Mouse (Mus musculus): Measurements from ENCODE around the gene Midn.

Midn gene

DNA sequence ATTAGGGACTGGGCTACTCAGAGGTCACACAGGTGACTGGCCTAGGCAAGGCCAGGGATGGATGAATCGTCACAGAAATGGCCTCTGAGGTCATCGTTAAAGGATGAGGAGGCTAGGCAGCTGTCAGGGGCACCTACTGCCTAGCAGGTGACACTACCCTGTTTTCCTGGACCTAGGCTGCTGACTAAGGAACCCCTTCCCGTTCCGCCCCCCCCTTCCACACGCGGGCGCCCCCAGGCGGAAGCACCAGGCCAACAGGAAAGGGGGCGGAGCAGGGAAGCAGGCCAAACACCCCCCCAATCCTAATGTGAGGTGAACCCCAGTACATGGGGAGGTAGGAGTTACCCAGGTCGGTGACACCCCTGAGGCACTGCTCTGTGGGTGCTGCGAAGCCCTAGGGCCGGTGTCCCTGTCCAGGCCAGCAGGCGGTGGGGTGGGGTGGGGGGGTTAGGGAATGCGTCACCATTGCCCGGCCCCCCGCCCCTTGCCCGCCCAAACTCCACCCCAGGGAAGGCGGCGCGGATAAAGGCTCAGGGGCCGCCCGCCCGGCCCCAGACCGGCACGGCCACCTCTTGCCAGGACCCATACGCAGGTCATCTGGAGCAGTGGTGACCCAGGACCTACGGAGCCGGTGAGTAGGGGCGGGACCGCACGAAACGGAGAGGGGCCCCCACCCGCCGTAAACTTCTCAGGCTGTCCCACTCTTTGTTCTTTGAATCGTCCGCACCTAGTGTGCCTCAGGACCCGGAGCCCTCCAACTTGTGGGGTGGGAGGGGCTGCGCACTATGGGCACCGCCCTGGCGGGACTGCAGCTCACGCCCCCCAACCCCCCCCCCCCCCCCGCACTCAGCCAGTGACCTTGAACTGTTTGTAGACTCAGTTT is at the start of gene Midn:
Gene Midn (plus strand): TSS at position 554 of the 883 bp plus-strand sequence.
- peak in 1 of 2 experiments; percentile 69 for DNase-seq (ENCODE audit: low spot score in 2 of 2)

DNA sequence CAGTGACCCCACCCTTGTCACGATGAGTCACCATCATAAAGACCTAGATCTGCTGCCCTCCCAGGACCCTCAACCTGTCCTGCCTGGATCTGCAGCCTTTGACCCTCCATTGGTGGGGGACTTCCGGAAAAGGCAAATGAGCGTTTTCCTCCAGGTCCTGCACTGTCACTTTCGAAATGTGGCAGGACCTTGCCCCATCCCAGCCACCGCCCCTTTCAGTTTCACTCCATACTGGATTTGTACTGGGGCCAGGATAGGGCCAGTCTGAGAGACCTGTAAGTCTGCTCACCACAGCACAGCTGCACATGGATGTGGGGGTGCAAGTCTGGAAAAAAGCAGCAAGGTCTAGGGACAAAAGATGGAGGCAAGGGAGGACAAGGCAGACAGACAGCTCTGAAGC is 49.4 kb upstream of the Midn start:
- no peak for DNase-seq (ENCODE audit: low spot score in 2 of 2)

DNA sequence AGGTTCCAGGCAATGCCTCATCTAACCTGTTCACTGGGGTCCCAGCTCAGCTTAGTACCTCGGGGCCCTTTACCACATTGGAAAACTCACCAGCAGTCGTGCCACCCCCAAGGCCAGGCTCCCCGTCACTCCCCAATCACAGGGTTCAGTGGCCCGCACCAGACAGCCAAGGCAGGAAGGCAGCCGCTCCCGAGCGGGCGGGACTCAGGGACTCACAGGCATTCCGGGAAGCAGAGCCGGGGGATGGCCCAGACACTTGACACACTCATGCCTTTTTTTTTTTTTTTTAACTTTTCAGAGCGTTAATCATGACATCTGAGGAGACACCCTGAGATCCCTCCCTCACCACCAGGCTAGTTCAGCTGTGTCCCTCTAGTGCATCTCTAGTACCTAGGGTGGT is 47.1 kb upstream of the Midn start:
- DNase-seq (ENCODE audit: low spot score in 2 of 2) = no peak

DNA sequence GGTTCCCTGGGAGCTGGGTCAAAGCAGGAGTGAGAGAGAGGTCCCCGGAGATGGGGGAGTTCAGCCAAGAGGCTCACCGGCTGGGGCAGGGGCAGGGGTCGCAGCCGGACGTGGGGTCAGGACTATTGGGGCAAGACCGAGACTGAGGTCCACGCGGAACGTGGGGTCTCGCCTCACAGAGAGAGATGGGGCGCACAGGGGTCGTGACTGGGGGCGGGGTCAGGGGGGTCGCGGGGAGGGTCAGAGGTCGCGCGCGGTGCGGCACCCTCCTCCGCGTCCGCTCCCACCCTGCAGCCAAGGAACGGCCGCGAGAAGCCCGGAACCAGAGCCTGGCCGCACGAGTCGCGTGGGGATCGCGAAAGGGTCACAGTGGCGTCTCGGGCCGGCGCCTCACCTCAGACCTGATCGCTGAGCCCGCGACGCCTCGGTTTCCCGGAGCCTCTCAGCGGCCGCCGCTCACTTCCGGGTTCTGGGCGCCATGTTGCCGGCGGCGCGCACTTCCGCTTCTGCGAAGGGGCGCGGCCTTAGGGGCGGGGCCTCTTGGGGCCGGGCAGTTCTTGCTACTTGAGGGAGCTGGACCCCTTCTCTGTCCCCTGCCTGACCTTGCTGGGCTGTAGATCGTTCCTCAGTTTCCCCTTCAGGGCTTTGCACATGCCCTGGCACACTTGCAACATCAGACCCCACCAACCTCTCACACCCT is 45.7 kb upstream of the Midn start:
- DNase-seq (ENCODE audit: low spot score in 2 of 2) = peak; percentile 67 to 84

DNA sequence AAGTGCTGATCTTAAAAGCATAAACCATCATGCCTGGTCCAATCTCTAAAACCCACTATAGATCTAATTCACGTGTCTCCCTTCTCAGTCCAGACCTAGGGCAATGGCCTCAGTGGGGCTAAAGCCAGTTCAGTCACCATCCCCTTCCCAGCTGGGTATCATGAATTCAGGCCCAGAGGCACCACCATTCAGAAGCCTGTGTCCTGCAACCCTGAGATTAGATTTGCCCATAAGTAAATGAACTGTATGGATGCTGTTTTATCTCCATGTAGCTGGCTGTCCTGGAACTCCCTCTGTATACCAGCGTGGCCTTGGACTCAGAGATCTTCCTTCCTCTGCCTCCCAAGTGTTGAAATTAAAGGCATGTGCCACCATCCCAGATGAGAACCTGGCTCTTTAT is 45.0 kb upstream of the Midn start:
- DNase-seq (ENCODE audit: low spot score in 2 of 2) = no peak

DNA sequence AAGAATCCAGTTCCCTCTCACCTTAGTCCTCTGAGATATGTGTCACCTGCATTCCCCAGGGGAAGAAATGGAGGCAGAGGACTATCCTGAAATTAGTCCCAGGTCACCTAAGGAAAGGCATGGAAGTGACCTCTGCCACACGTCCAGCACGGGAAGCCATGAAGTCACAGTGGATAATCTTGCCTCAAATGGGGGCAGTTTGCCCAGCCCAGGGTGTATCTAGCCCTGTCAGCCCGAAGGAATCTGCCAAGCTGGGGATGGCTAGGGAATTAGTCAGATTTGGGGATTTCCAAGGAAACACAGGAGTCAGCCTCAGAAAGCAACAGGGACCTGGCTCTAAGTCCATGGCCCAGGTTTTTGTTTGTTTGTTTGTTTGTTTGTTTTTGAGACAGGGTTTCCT is 43.9 kb upstream of the Midn start:
- DNase-seq (ENCODE audit: low spot score in 2 of 2) = no peak

DNA sequence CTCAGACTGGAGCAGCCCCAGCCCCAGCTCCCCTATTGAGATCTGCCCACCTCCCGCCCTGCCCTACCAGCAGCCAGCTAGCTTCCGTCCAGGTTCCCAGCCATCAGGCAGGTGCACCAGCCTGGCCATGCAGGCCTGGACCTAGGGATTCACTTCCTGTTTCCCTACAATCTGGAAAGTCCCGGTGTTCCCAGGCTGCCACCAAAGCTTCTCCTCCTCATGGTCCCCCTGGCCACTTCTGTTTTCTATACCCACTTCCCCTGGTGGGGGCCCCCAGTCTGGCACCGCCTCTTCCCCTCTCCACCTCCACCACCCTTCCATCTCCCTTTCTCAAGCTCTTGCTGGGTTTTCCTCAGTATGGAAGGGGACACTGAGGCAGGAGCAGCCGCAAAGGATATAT is 42.6 kb upstream of the Midn start, which contains the start of gene Sbno2:
Gene Sbno2 (minus strand): TSS at position 112 of the 400 bp plus-strand sequence.
- DNase-seq (ENCODE audit: low spot score in 2 of 2) = no peak

DNA sequence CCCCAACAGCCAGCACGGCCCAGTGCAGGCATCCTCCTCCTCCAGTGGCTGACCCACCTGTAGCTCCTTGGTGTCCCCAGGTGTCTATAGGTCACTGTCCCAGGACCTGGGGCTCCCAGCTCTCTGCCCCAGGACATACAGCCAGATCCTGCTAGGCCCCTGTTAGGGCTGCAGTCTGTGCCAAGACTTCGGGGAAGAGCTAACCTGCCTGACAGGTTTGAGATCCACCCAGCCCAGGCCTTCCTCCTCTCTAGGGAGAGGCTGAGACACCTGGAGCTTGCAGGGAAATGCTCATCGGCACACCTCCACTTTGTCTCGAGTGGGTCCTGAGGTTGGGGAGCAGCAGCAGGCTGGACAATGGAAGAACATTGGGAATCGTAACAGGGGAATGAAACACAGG is 42.1 kb upstream of the Midn start:
- DNase-seq (ENCODE audit: low spot score in 2 of 2) = no peak

DNA sequence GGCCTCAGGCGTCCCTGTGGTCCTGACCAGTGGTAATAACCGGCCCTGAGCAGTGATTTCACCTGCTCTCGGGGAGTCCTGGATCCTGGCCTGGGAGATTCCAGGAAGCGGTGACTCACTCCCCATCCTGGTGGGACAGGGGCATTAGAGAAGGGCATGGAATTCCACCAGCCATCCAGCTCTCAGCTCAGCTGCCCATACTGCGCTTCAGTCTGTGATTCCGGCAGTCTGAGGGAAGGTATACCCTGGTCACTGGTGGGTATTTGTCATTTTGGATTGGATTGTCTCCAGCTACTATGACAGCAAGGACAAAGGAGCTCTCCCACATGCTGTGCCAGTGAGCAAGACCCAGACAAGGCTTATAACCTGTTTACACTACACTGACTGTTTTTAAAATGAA is 40.4 kb upstream of the Midn start:
- no peak for DNase-seq (ENCODE audit: low spot score in 2 of 2)

DNA sequence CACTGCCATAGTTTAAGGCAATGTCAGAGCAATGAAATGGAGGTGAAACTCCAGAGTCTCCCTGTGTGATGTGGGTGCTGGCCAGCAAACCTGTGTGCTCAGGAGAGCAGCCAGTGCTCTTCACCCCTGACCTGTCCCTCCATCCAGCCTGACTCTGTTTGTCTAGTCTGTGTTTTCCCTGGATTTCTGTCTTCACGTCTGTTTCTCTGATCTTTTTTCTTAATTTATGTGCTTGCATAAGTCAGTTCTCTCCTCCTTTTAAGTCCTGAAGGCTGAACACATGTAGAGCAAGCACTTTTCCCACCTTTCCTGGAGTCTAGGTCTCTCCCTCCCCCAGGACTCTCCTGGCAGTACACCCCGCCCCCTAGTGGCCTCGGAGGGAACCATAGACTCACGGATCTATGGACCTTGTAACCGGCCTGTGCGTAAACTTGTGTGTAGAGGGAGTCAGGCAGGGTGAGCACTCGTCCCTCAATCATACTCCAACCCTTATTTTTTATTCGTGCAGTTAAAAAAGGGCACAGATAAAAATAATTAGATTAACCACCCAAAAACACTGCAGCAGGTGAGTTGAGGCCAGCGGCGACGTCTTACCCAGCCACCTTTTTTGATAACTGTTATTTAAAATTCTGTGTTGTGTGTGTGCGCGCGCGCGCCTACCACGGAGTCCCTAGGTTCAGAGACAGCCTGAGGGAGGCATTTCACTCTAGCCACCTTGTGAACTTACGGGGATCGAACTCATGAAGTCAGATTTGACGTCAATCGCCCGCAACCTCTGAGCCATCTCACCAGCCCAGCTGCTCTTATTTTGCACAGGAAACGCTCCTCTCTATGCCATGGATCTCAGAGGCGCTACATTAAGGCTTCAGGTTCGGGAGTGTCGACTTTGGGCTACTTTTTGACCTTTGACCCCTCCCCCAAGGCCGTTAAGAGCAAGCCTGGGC is 33.5 kb upstream of the Midn start:
- DNase-seq (ENCODE audit: low spot score in 2 of 2) = peak; percentile 84 to 90

DNA sequence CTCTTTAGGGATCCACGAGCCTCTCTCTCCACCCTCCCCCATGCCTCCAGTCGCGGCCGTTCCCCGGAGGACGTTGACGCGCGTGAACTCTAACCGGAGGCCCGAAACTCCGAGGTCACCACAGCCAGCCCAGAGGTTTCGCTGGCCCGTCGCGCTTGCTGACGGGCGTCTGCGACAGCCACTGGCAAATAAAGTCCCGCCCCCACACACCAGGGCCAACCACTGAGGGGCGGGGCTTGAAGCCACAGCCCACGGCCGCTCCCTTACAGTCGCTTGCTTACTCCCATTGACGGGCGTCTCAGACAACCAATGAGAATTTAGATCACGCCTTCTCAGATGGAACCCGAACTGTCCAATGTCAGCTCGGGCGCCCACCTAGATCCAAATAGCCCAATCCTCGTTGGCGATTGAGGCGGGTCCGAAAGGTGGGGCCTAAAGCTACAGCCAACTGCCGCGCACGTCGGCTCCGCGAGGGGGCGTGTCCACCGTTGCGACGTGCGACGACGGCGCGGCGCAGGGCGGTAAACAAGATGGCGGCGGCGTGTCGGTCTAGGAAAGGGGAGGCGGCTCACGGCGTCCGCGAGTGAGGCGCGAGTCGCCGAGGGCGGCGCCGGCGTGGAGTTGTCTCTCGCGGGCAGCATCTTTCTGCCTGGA is 32.7 kb upstream of the Midn start, which contains the start of gene Stk11:
Gene Stk11 (plus strand): TSS at position 514 of the 654 bp plus-strand sequence.
- peak; percentile 94 to 99 for DNase-seq (ENCODE audit: low spot score in 2 of 2)

DNA sequence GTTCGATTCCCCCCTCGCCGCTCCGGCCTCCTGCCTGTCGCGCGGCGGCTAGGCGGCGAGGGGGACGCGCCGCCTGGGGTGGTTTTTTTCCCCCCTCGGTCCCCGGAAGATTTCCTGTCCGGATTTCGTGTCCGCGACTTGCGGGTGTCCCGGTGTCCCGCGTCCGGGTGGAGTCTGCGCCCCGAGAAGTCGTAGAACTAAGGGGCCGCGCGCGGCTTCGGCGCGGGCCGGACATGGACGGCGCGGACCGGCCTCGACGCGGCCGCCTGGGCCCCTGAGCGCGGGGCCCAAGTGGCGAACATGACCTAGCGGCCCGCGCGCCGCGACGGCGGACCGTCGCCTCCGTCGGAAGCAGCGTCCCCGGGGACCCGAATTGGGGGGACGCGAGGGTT is 32.1 kb upstream of the Midn start:
- no peak for DNase-seq (ENCODE audit: low spot score in 2 of 2)

DNA sequence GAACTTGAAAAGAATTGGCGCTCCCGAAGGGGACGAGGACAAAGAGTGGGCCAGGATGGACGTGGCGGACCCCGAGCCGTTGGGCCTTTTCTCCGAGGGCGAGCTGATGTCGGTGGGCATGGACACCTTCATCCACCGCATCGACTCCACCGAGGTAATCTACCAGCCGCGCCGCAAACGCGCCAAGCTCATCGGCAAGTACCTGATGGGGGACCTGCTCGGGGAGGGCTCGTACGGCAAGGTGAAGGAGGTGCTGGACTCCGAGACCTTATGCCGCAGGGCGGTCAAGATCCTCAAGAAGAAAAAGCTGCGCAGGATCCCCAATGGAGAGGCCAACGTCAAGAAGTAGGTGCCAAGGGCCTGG is 31.5 kb upstream of the Midn start:
- DNase-seq (ENCODE audit: low spot score in 2 of 2) = no peak

DNA sequence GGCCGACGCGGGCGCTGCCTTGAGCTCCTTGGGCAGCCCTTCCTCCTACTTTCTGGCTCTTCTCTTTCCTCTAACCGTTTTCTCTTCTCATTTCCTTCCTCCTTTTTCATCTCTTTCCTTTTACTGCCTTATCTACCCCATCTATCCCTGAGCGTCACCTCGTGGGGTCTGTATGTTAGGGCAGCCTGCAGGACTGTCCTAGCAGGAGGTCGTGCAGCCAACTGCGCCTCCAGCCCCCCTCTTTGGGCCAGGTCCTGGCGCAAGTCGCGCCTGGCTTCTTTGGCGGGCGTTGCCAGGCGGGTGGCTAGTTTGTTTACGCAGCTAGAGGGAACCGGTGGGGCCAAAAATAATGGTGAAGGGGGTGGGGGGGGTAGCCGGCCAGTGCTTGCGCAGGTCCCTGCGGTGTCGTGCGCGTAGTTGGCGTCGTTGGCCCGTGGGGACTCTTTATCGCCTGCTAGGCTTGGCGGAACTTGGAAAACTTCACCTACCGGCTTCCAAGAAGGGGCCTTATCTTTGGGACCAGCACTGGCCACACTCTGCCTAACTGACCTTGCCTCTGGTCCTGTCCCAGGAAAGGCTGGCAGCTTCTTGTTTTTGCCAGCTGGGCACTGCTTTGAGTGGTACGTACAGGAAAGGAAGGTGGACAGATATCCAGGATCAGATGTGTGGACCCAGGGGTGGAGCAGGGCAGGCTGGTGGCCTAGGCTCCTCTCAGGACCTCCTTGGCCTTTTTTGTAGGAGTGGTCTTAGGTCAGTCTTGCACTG is 31.0 kb upstream of the Midn start:
- no peak for DNase-seq (ENCODE audit: low spot score in 2 of 2)

DNA sequence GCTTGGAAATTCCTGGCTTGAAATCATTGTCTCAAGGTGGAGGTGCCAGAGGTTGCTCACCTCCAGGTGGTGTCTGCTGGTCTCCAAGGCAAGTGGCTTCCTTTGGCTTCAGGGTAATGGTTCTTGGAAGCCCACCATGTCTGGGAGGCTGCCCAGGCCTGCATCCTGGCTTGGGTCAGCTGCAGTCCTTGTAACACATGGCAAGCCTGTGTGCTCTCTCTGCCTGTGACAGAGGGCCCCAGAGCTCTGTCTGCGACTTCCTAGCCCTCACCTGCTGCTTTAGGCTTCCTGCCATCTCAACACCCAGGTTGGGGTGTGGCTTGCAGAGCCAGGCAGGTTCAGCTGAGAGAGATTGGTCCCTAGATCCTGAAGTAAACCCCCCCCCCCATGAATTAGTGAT is 30.3 kb upstream of the Midn start:
- no peak for DNase-seq (ENCODE audit: low spot score in 2 of 2)

DNA sequence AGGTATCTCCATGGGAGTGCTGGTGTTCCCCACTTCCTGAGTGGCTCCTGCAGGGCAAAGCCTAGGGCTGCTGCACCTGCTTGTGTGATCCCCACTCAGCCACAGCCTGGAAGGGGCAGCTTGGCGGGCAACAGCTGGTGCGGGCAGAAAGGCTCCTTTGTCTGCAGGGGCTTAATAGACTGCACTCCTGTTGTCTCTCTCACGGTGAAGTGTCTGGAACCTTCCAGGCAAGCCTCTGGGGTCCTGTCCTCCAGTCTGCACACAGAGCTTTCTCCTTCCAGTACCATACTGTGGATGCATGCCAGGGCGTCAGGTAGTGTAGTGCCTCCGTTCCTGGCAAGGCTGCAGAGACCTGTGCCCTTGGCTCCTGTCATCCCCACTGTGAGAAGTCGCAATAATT is 29.5 kb upstream of the Midn start:
- no peak for DNase-seq (ENCODE audit: low spot score in 2 of 2)

DNA sequence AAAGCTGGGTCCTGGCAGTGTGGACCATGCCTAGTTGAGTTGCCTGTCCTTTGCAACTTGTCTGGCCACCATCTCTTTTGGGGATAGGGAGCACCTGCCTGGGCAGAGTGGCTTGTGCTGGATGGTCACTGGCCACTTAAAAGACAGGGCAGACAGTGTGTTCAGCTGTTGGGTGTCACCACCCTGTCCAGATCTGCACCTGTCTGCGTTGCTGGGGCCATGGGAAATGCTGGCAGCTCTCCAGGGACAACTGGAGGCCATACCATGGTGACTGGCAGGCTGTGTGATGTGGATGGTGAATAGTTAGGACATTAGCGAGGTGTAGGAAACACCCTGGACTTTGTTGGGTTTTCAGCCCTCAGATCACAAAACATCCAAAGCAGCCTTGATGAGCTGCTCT is 27.9 kb upstream of the Midn start:
- DNase-seq (ENCODE audit: low spot score in 2 of 2) = no peak

DNA sequence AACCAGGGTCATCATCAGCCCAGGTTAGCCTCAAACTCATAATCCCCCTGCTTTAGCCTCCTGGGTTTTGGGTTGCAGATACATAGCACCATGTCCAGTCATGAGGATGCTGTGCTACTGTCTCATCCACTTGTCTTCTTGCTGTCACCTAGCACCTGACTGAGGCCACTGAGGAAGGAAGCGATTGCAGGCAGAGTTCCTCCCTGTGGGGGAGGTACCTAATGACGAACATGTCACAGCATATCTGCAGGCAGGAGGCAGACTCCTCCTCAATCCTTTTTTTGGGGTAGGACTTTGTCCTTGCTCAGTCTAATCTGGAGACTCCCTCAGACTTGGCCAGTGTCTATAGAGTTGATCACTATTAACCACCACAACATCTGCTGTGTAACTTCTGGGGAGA is 26.4 kb upstream of the Midn start:
- no peak for DNase-seq (ENCODE audit: low spot score in 2 of 2)

DNA sequence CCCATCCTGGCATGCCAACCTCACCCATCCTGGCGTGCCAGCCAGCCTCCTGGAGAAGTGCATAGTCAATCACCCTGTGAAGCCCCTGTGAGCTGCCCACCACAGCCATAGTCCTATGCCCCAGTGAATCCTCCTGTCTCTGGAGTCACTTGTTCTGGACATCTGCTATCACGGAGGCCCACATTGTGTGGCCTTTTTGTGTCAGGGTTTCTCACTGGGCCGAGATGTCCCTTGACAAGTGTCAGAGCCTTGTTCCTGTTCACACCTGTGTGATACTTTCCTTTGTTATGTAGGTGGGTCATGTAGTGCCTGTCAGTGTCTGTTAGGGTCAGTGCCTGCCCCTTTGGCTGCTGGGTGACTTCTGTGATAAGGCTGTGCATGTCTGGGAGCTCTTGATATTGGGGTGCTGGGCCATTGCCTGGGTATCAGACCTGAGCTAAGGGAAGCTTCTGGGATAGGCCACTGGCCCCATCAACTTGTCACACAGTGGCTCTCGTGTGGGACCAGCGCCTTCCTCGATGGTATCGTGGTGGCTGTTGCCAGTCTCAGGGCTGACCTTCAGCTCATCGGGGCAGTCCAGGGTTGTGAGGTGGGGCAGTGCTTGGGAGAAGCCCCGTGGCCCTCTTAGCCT is 24.0 kb upstream of the Midn start:
- DNase-seq (ENCODE audit: low spot score in 2 of 2) = no peak

DNA sequence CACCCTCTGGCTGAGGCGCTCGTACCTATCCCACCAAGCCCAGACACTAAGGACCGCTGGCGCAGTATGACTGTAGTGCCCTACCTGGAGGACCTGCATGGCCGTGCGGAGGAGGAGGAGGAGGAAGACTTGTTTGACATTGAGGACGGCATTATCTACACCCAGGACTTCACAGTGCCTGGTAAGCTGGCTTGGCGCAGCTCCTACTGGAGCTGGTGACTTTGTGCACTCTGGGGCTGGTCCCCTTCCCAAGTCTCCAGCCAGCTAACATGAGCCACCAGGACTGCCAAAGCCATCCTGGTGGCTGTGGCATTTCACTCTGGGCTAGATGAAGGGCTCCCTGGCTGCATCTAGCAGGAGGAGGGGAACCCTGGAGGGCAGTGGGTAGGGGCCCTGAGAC is 20.2 kb upstream of the Midn start:
- no peak for DNase-seq (ENCODE audit: low spot score in 2 of 2)

Data from cerebellum, postnatal 4 days (tissue).